ENCODE assay signal across 11 mouse cellular contexts in the genomic region with DNA sequence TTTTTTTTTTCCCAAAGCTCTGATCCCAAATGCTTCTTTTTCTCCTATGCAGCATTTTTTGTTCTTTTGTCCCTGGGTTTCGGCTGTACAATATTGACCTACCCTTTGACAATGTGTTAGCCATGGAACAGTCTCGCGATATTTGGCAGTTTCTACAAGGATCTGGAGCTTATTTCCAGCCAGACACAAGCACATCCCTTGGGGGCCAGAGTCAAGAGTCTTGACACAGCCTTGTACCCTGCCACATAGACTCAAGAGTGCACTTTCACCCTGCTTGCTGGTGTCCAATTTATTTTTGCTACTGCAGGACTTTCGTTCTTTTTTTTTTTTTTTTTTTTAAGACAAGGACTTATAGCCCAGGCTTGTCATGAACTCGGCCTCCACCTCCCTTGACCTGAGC. TPM values are rescaled to one million over a fixed set of nuclear protein-coding genes. Genes with fewer than 3 reads are reported as not detected.
DNase-seq lines count a peak whose midpoint lies in the region; ATAC-seq and TF ChIP-seq lines count a peak whose summit lies in the region.
"Had no signal": no experiment of that assay in that cellular context is flagged by ENCODE, and none has a peak within 500 bp of the region (broad histone marks: within the 10 kb centered on the region; RNA-seq: fewer than 3 reads in every experiment).

No protein-coding gene starts in this region.

- no peak for TF ChIP-seq POLR2A in bone marrow macrophage, adult 2 months (IDR thresholded peaks at IDR 0.05; ENCODE audit: borderline replicate concordance, low read depth, low read length)

- peaks cover 29% of the 10 kb centered on the region for H3K36me3 ChIP-seq in kidney, postnatal 0 days (ENCODE audit: insufficient read depth, low read length)
- H3K36me3 ChIP-seq in forebrain, embryonic 16.5 days (ENCODE audit: control insufficient read depth, insufficient read depth) = peaks cover 20% of the 10 kb centered on the region
- H3K36me3 ChIP-seq in midbrain, embryonic 11.5 days (ENCODE audit: control insufficient read depth, insufficient read depth, low read length) = peaks cover 9% of the 10 kb centered on the region

- no peaks in the 10 kb centered on the region for H3K9me3 ChIP-seq in kidney, postnatal 0 days (replicated peaks; ENCODE audit: low read length)
- no peaks in the 10 kb centered on the region for H3K9me3 ChIP-seq in forebrain, embryonic 16.5 days (ENCODE audit: control insufficient read depth, low read length)
- no peaks in the 10 kb centered on the region for H3K9me3 ChIP-seq in midbrain, embryonic 11.5 days (ENCODE audit: control insufficient read depth, low read length)

- no peak overlapping the region for H3K4me3 ChIP-seq in kidney, postnatal 0 days (replicated peaks; ENCODE audit: low read depth, low read length)
- H3K4me3 ChIP-seq in bone marrow macrophage, adult 2 months (ENCODE audit: insufficient read depth, low read length) = peak overlapping the region; percentile 90
- no peak overlapping the region for H3K4me3 ChIP-seq in forebrain, embryonic 16.5 days (replicated peaks; ENCODE audit: low read length)
- H3K4me3 ChIP-seq in midbrain, embryonic 11.5 days (ENCODE audit: low read depth, low read length) = no peak overlapping the region

- DNase-seq in kidney, postnatal 0 days (ENCODE audit: low spot score) = no peak
- DNase-seq in kidney, postnatal 14 days = no peak
- no peak for DNase-seq in midbrain, embryonic 11.5 days (ENCODE audit: low spot score, missing footprints)
- DNase-seq in layer of hippocampus, adult 8-10 months (ENCODE audit: low spot score in 2 of 2) = no peak
- no peak for DNase-seq in ovary, postnatal 14 days (ENCODE audit: low spot score)
- DNase-seq: cerebellum, adult 2 months; gastrocnemius, postnatal 10 days; lung, adult 18-20 months; right cerebral cortex, adult 18-20 months had no signal

- H3K9ac ChIP-seq in kidney, postnatal 0 days (ENCODE audit: low read depth, low read length) = no peak overlapping the region
- H3K9ac ChIP-seq in forebrain, embryonic 16.5 days (replicated peaks; ENCODE audit: low read depth, low read length) = no peak overlapping the region
- H3K9ac ChIP-seq in midbrain, embryonic 11.5 days (ENCODE audit: low read length) = peak overlapping the region; percentile 89

- H3K27ac ChIP-seq in kidney, postnatal 0 days = no peak overlapping the region
- no peak overlapping the region for H3K27ac ChIP-seq in bone marrow macrophage, adult 2 months (ENCODE audit: insufficient read depth, low read depth, low read length)
- H3K27ac ChIP-seq in forebrain, embryonic 16.5 days (ENCODE audit: low read length) = no peak overlapping the region
- no peak overlapping the region for H3K27ac ChIP-seq in midbrain, embryonic 11.5 days (ENCODE audit: low read depth, low read length)

- peaks cover 8% of the 10 kb centered on the region; the same call in 1 of the 2 replicates for H3K4me1 ChIP-seq in kidney, postnatal 0 days (replicated peaks; ENCODE audit: insufficient read depth, low read length)
- peaks cover 21% of the 10 kb centered on the region for H3K4me1 ChIP-seq in bone marrow macrophage, adult 2 months (ENCODE audit: control insufficient read depth, insufficient read depth, low read length)
- H3K4me1 ChIP-seq in forebrain, embryonic 16.5 days (replicated peaks; ENCODE audit: control insufficient read depth, insufficient read depth, low read length) = peaks cover 20% of the 10 kb centered on the region
- peaks cover 12% of the 10 kb centered on the region for H3K4me1 ChIP-seq in midbrain, embryonic 11.5 days (ENCODE audit: control insufficient read depth, insufficient read depth, low read length)

- ATAC-seq in kidney, postnatal 0 days (replicated peaks; ENCODE audit: low FRiP score, low read depth) = no peak
- ATAC-seq in forebrain, embryonic 16.5 days = no peak
- no peak for ATAC-seq in midbrain, embryonic 11.5 days (ENCODE audit: low FRiP score)

- H3K27me3 ChIP-seq in kidney, postnatal 0 days (ENCODE audit: insufficient read depth, low read length) = no peaks in the 10 kb centered on the region
- H3K27me3 ChIP-seq in forebrain, embryonic 16.5 days (replicated peaks; ENCODE audit: control insufficient read depth, insufficient read depth, low read length) = no peaks in the 10 kb centered on the region
- H3K27me3 ChIP-seq in midbrain, embryonic 11.5 days (ENCODE audit: control insufficient read depth, insufficient read depth, low read length) = no peaks in the 10 kb centered on the region

- H3K4me2 ChIP-seq in kidney, postnatal 0 days (ENCODE audit: low read length) = peak overlapping the region; percentile 70; the same call in 1 of the 2 replicates
- H3K4me2 ChIP-seq in forebrain, embryonic 16.5 days (ENCODE audit: low read length) = peak overlapping the region; percentile 84
- H3K4me2 ChIP-seq in midbrain, embryonic 11.5 days = peak overlapping the region; percentile 87; the same call in 1 of the 2 replicates

- no peak for TF ChIP-seq CTCF in kidney, postnatal 0 days (IDR thresholded peaks at IDR 0.05; ENCODE audit: low read depth)
- TF ChIP-seq CTCF in bone marrow macrophage, adult 2 months (IDR thresholded peaks at IDR 0.05; ENCODE audit: low read depth, low read length) = no peak

- WGBS in kidney, postnatal 0 days = 86% methylated on average over 5 of the region's 5 CpGs
- 88% methylated on average over 5 of the region's 5 CpGs for WGBS in forebrain, embryonic 16.5 days
- 88% methylated on average over 5 of the region's 5 CpGs for WGBS in midbrain, embryonic 11.5 days

RNA-seq across cellular contexts. Expression of a gene that starts 1.0 kb away (rescaled TPM):
- 13.6 and 15.1 TPM in 2 replicates for polyA plus RNA-seq in kidney, postnatal 0 days (2015; fragmentation: Nextera tagmentation; extraction: Ambion mirVana)
- 15.5 and 18.4 TPM in 2 replicates for polyA plus RNA-seq in bone marrow macrophage, adult 2 months (2012; ENCODE audit: insufficient read depth, insufficient read length, missing spikeins)
- polyA plus RNA-seq in forebrain, embryonic 16.5 days (2015; fragmentation: Nextera tagmentation; extraction: Ambion mirVana) = 25.2 and 26.6 TPM in 2 replicates
- polyA plus RNA-seq in midbrain, embryonic 11.5 days (2014; fragmentation: Nextera tagmentation; extraction: Ambion mirVana) = 16.0 and 16.1 TPM in 2 replicates
- total RNA-seq in layer of hippocampus, adult 8-10 months (2022) = 10 to 100 TPM; 16.0 to 23.5 (median 20.0) TPM

RNA-seq across cellular contexts. Expression of a gene that starts 15.3 kb away (rescaled TPM):
- 1,314 and 1,348 TPM in 2 replicates for polyA plus RNA-seq in kidney, postnatal 0 days (2015; fragmentation: Nextera tagmentation; extraction: Ambion mirVana)
- 346 and 384 TPM in 2 replicates for polyA plus RNA-seq in bone marrow macrophage, adult 2 months (2012; ENCODE audit: insufficient read depth, insufficient read length, missing spikeins)
- polyA plus RNA-seq in forebrain, embryonic 16.5 days (2015; fragmentation: Nextera tagmentation; extraction: Ambion mirVana) = 720 and 756 TPM in 2 replicates
- 730 and 739 TPM in 2 replicates for polyA plus RNA-seq in midbrain, embryonic 11.5 days (2014; fragmentation: Nextera tagmentation; extraction: Ambion mirVana)
- 100 to 1,000 TPM; 345 to 380 (median 364) TPM for total RNA-seq in layer of hippocampus, adult 8-10 months (2022)

RNA-seq across cellular contexts. Expression of a gene that starts 16.2 kb away (rescaled TPM):
- polyA plus RNA-seq in kidney, postnatal 0 days (2015; fragmentation: Nextera tagmentation; extraction: Ambion mirVana) = 34.5 and 35.9 TPM in 2 replicates
- 17.8 and 19.7 TPM in 2 replicates for polyA plus RNA-seq in bone marrow macrophage, adult 2 months (2012; ENCODE audit: insufficient read depth, insufficient read length, missing spikeins)
- polyA plus RNA-seq in forebrain, embryonic 16.5 days (2015; fragmentation: Nextera tagmentation; extraction: Ambion mirVana) = 57.5 and 73.7 TPM in 2 replicates
- 49.8 and 54.0 TPM in 2 replicates for polyA plus RNA-seq in midbrain, embryonic 11.5 days (2014; fragmentation: Nextera tagmentation; extraction: Ambion mirVana)
- total RNA-seq in layer of hippocampus, adult 8-10 months (2022) = 10 to 100 TPM; 68.8 to 80.6 (median 77.5) TPM

RNA-seq across cellular contexts. Expression of a gene that starts 24.4 kb away (rescaled TPM):
- 100 and 104 TPM in 2 replicates for polyA plus RNA-seq in kidney, postnatal 0 days (2015; fragmentation: Nextera tagmentation; extraction: Ambion mirVana)
- polyA plus RNA-seq in bone marrow macrophage, adult 2 months (2012; ENCODE audit: insufficient read depth, insufficient read length, missing spikeins) = 144 and 147 TPM in 2 replicates
- 54.0 and 56.0 TPM in 2 replicates for polyA plus RNA-seq in forebrain, embryonic 16.5 days (2015; fragmentation: Nextera tagmentation; extraction: Ambion mirVana)
- polyA plus RNA-seq in midbrain, embryonic 11.5 days (2014; fragmentation: Nextera tagmentation; extraction: Ambion mirVana) = 58.2 and 62.6 TPM in 2 replicates
- total RNA-seq in layer of hippocampus, adult 8-10 months (2022) = 10 to 100 TPM; 26.5 to 35.2 (median 31.9) TPM

RNA-seq across cellular contexts. Expression of a gene that starts 32.5 kb away (rescaled TPM):
- polyA plus RNA-seq in kidney, postnatal 0 days (2015; fragmentation: Nextera tagmentation; extraction: Ambion mirVana) = 3.8 and 4.2 TPM in 2 replicates
- polyA plus RNA-seq in bone marrow macrophage, adult 2 months (2012; ENCODE audit: insufficient read depth, insufficient read length, missing spikeins) = not detected in 2 replicates
- polyA plus RNA-seq in forebrain, embryonic 16.5 days (2015; fragmentation: Nextera tagmentation; extraction: Ambion mirVana) = 23.4 and 24.4 TPM in 2 replicates
- 12.8 and 14.1 TPM in 2 replicates for polyA plus RNA-seq in midbrain, embryonic 11.5 days (2014; fragmentation: Nextera tagmentation; extraction: Ambion mirVana)
- 10 to 100 TPM in 3 of 4 experiments, 1 to 10 TPM in 1; 9.1 to 11.8 (median 10.3) TPM for total RNA-seq in layer of hippocampus, adult 8-10 months (2022)
- total RNA-seq: gastrocnemius, postnatal 10 days had no signal
